Mouse (Mus musculus) cerebellum, adult 2 months (tissue): ENCODE measurements around the gene Tead3.

Source experiments
- CTCF ChIP-seq: fragments of 200-500 bp; IDR thresholded peaks from 2 replicates; pipeline ENCODE4 v1.5.1; 2011; ENCODE audit warnings: low read depth, mild to moderate bottlenecking, control low read depth, low read length, moderate library complexity, borderline replicate concordance; ENCODE audit not compliant: insufficient read depth
- POLR2A ChIP-seq: fragments of 200-500 bp; IDR thresholded peaks from 2 replicates; pipeline ENCODE4 v1.6.1; 2011; ENCODE audit warnings: low read length, control low read depth, borderline replicate concordance; ENCODE audit not compliant: insufficient read depth

DNA sequence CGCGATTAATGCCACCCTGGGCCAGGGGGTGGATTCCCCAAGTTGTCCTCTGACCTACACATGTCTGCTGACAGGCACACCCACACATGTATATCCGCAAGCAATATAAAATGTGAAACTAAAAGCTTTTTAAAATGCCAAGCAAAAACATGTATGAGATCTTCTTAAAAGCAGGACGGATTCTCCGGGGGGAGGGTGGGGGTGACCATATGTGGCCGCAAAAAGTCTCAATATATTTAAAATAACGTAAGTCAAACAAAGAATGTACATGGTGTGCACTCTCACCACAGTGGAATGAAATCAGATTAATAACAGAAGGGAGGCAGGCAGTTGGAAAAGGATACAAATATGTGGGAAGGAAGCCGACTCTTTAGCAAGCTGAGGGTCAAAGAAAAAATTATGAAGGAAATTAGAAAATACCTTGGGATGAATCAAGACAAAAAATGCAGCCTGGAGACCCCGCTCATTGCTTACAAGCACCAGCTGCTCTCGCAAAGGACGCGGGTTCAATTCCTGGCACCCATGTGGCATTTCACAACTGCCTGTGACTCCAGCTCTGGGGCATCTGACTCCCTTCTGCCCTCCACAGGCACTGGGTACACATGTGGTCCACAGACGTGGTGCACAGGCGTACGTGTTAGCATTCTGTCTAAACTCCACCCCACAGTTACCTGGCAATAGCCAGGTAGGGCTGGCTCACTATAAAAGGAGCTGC lies 43.6 kb upstream of the Tead3 start:
- TF ChIP-seq CTCF (no peak), POLR2A (no peak)
